ENCODE assay signal across 17 mouse cellular contexts in genomic region chr2:44696441-44696840, GRCm38 (mm10).
DNase-seq lines count a peak whose midpoint lies in the region; ATAC-seq lines count a peak whose summit lies in the region.
"Had no signal": no experiment of that assay in that cellular context is flagged by ENCODE, and none has a peak within 500 bp of the region (broad histone marks: within the 10 kb centered on the region; RNA-seq: fewer than 3 reads in every experiment).

No protein-coding gene starts in this region.

- no peak overlapping the region for H3K9ac ChIP-seq in neural tube, embryonic 12.5 days
- no peak overlapping the region for H3K9ac ChIP-seq in neural tube, embryonic 15.5 days (replicated peaks)
- H3K9ac ChIP-seq in hindbrain, embryonic 14.5 days, result no peak overlapping the region
- no peak overlapping the region for H3K9ac ChIP-seq in neural tube, embryonic 14.5 days (replicated peaks; ENCODE audit: low read depth, low read length)
- H3K9ac ChIP-seq: intestine, embryonic 15.5 days; lung, embryonic 15.5 days had no signal

- H3K4me3 ChIP-seq in neural tube, embryonic 12.5 days, result no peak overlapping the region
- no peak overlapping the region for H3K4me3 ChIP-seq in neural tube, embryonic 15.5 days (replicated peaks)
- no peak overlapping the region for H3K4me3 ChIP-seq in hindbrain, embryonic 14.5 days (replicated peaks; ENCODE audit: low read length)
- H3K4me3 ChIP-seq in neural tube, embryonic 14.5 days (ENCODE audit: low read depth, low read length), result no peak overlapping the region
- H3K4me3 ChIP-seq: heart, adult 2 months; intestine, embryonic 15.5 days; lung, embryonic 15.5 days; myocyte had no signal

- 49% methylated on average over 3 of the region's 3 CpGs for WGBS in neural tube, embryonic 12.5 days
- WGBS in neural tube, embryonic 15.5 days, result 46% methylated on average over 3 of the region's 3 CpGs
- WGBS in hindbrain, embryonic 14.5 days, result 41% methylated on average over 3 of the region's 3 CpGs
- 37% methylated on average over 3 of the region's 3 CpGs for WGBS in neural tube, embryonic 14.5 days

- ATAC-seq in frontal cortex, adult (ENCODE audit: low TSS enrichment), result peak; percentile 89
- ATAC-seq in neural tube, embryonic 12.5 days (ENCODE audit: low FRiP score, low read depth), result 0 out of 2 replicates have a peak, but pooled peaks have one; percentile 37
- ATAC-seq in neural tube, embryonic 15.5 days (ENCODE audit: low FRiP score), result no peak
- 0 out of 2 replicates have a peak, but pooled peaks have one; percentile 21 for ATAC-seq in hindbrain, embryonic 14.5 days (ENCODE audit: low FRiP score)
- peak; percentile 46; the same call in 1 of the 2 replicates for ATAC-seq in neural tube, embryonic 14.5 days (ENCODE audit: low read depth)
- no peak for ATAC-seq in monocyte, adult 5-6 weeks (replicated peaks; ENCODE audit: insufficient number of reproducible peaks, low FRiP score, low TSS enrichment, poor library complexity, severe bottlenecking)
- no peak for ATAC-seq in erythroid progenitor cell, adult 5-6 weeks (replicated peaks; ENCODE audit: low FRiP score, poor library complexity, severe bottlenecking)
- ATAC-seq: intestine, embryonic 15.5 days had no signal

- no peaks in the 10 kb centered on the region for H3K9me3 ChIP-seq in neural tube, embryonic 12.5 days
- no peaks in the 10 kb centered on the region for H3K9me3 ChIP-seq in neural tube, embryonic 15.5 days (replicated peaks)
- H3K9me3 ChIP-seq in hindbrain, embryonic 14.5 days (ENCODE audit: control insufficient read depth, low read length), result no peaks in the 10 kb centered on the region
- no peaks in the 10 kb centered on the region for H3K9me3 ChIP-seq in neural tube, embryonic 14.5 days (ENCODE audit: control insufficient read depth, low read length)
- H3K9me3 ChIP-seq: intestine, embryonic 15.5 days; lung, embryonic 15.5 days had no signal

- H3K27me3 ChIP-seq in neural tube, embryonic 12.5 days (replicated peaks), result no peaks in the 10 kb centered on the region
- no peaks in the 10 kb centered on the region for H3K27me3 ChIP-seq in neural tube, embryonic 15.5 days (replicated peaks)
- no peaks in the 10 kb centered on the region for H3K27me3 ChIP-seq in hindbrain, embryonic 14.5 days (ENCODE audit: control insufficient read depth, insufficient read depth, low read length)
- H3K27me3 ChIP-seq in neural tube, embryonic 14.5 days (ENCODE audit: control insufficient read depth, insufficient read depth, low read length), result no peaks in the 10 kb centered on the region
- H3K27me3 ChIP-seq: intestine, embryonic 15.5 days; lung, embryonic 15.5 days had no signal

- no peaks in the 10 kb centered on the region for H3K36me3 ChIP-seq in neural tube, embryonic 12.5 days
- no peaks in the 10 kb centered on the region for H3K36me3 ChIP-seq in neural tube, embryonic 15.5 days
- no peaks in the 10 kb centered on the region for H3K36me3 ChIP-seq in hindbrain, embryonic 14.5 days (replicated peaks; ENCODE audit: control insufficient read depth, insufficient read depth)
- no peaks in the 10 kb centered on the region for H3K36me3 ChIP-seq in neural tube, embryonic 14.5 days (ENCODE audit: control insufficient read depth, insufficient read depth, low read length)
- H3K36me3 ChIP-seq: intestine, embryonic 15.5 days; lung, embryonic 15.5 days had no signal

- no peak overlapping the region for H3K4me2 ChIP-seq in neural tube, embryonic 12.5 days (replicated peaks)
- H3K4me2 ChIP-seq in neural tube, embryonic 15.5 days, result no peak overlapping the region
- H3K4me2 ChIP-seq in hindbrain, embryonic 14.5 days (replicated peaks), result no peak overlapping the region
- H3K4me2 ChIP-seq in neural tube, embryonic 14.5 days (ENCODE audit: low read depth, low read length), result no peak overlapping the region
- H3K4me2 ChIP-seq: intestine, embryonic 15.5 days; liver, embryonic 11.5 days; lung, embryonic 15.5 days had no signal

- H3K4me1 ChIP-seq in neural tube, embryonic 12.5 days, result no peaks in the 10 kb centered on the region
- H3K4me1 ChIP-seq in neural tube, embryonic 15.5 days, result no peaks in the 10 kb centered on the region; the same call in 1 of the 2 replicates
- H3K4me1 ChIP-seq in hindbrain, embryonic 14.5 days (replicated peaks; ENCODE audit: control insufficient read depth, insufficient read depth, low read length), result 0 out of 2 replicates have a peak, but pooled peaks cover 6% of the 10 kb centered on the region
- 0 out of 2 replicates have a peak, but pooled peaks cover 5% of the 10 kb centered on the region for H3K4me1 ChIP-seq in neural tube, embryonic 14.5 days (ENCODE audit: control insufficient read depth, insufficient read depth, low read length)
- H3K4me1 ChIP-seq: intestine, embryonic 15.5 days had no signal

- H3K27ac ChIP-seq in neural tube, embryonic 12.5 days, result no peak overlapping the region
- H3K27ac ChIP-seq in neural tube, embryonic 15.5 days (replicated peaks), result no peak overlapping the region
- H3K27ac ChIP-seq in hindbrain, embryonic 14.5 days, result peak overlapping the region; percentile 4; the same call in 1 of the 2 replicates
- no peak overlapping the region for H3K27ac ChIP-seq in neural tube, embryonic 14.5 days (ENCODE audit: low read depth, low read length)
- H3K27ac ChIP-seq: heart, adult 2 months; intestine, embryonic 15.5 days; lung, embryonic 15.5 days had no signal

- no peak for DNase-seq in frontal cortex, postnatal 14 days (ENCODE audit: low spot score in 2 of 2)
- DNase-seq in hindbrain, embryonic 14.5 days (ENCODE audit: low spot score), result no peak
- DNase-seq: adrenal gland, postnatal 25 days; cerebellum, adult 11 months; heart, adult 2 months; heart, postnatal 14 days; kidney, postnatal 10 days had no signal

Comparison
In these comparisons a context has a peak if more than half of its experiments do, and no peak if none do; other contexts are left out.
1. ATAC-seq: peak in frontal cortex, adult (single experiment), neural tube, embryonic 12.5 days (single experiment), hindbrain, embryonic 14.5 days (single experiment) and neural tube, embryonic 14.5 days (single experiment); none in neural tube, embryonic 15.5 days (single experiment), monocyte, adult 5-6 weeks (single experiment) and erythroid progenitor cell, adult 5-6 weeks (single experiment).